Comparison of ENCODE assay signal across 22 mouse cellular contexts in genomic region chr9:116361092-116361491, GRCm38 (mm10).
"Had no signal": no experiment of that assay in that cellular context is flagged by ENCODE, and none has a peak within 500 bp of the region (broad histone marks: within the 10 kb centered on the region; RNA-seq: fewer than 3 reads in every experiment).

No protein-coding gene starts in this region.

- H3K9ac ChIP-seq: liver, embryonic 13.5 days; liver, embryonic 15.5 days; liver, postnatal 0 days; lung, embryonic 15.5 days; midbrain, embryonic 12.5 days; neural tube, embryonic 12.5 days; stomach, embryonic 15.5 days had no signal

- H3K4me1 ChIP-seq: liver, embryonic 13.5 days; lung, embryonic 15.5 days; midbrain, embryonic 12.5 days; neural tube, embryonic 12.5 days; stomach, embryonic 15.5 days had no signal

- DNase-seq: liver, embryonic 13.5 days; liver, postnatal 0 days; lung, adult 2 months; lung, postnatal 14 days; lung, postnatal 36 days; midbrain, embryonic 14.5 days; retina, postnatal 1 day; right cerebral cortex, adult 18-20 months; right cerebral cortex, postnatal 14 days; thymus, adult 2 months; thymus, postnatal 25 days; thymus, postnatal 4 days had no signal

- H3K27me3 ChIP-seq: liver, embryonic 13.5 days; liver, embryonic 15.5 days; lung, embryonic 15.5 days; megakaryocyte, embryonic 14.5 days; midbrain, embryonic 12.5 days; neural tube, embryonic 12.5 days; stomach, embryonic 15.5 days had no signal

- H3K36me3 ChIP-seq: liver, embryonic 13.5 days; liver, embryonic 15.5 days; lung, embryonic 15.5 days; midbrain, embryonic 12.5 days; neural tube, embryonic 12.5 days; stomach, embryonic 15.5 days had no signal

- ATAC-seq: liver, postnatal 0 days; lung, postnatal 0 days had no signal

- H3K27ac ChIP-seq: liver, embryonic 13.5 days; liver, embryonic 15.5 days; lung, embryonic 15.5 days; macrophage; midbrain, embryonic 12.5 days; neural tube, embryonic 12.5 days; stomach, embryonic 15.5 days; stomach, postnatal 0 days had no signal

- H3K4me3 ChIP-seq: liver, embryonic 13.5 days; liver, embryonic 15.5 days; lung, embryonic 15.5 days; midbrain, embryonic 12.5 days; neural tube, embryonic 12.5 days; stomach, embryonic 15.5 days had no signal

- H3K4me2 ChIP-seq: liver, embryonic 11.5 days; liver, embryonic 13.5 days; liver, embryonic 15.5 days; lung, embryonic 15.5 days; midbrain, embryonic 12.5 days; neural tube, embryonic 12.5 days; stomach, embryonic 15.5 days had no signal

- H3K9me3 ChIP-seq: liver, embryonic 13.5 days; liver, embryonic 15.5 days; lung, embryonic 15.5 days; neural tube, embryonic 12.5 days; stomach, embryonic 15.5 days had no signal
